Mouse (Mus musculus) hindlimb bud, embryonic 11.5 days (tissue): ENCODE results near the gene Tomm20.
"Not testable (repeated sequence)": the region's sequence is repeated elsewhere in the genome, so short reads cannot be mapped to it uniquely, and the experiment has no call there.

ENCODE experiments used
- DNase-seq: peaks from one replicate; pipeline ENCODE4 v3.0.0-alpha.2; 2012; ENCODE audit warnings: low read depth, low spot score; ENCODE audit errors: extremely low spot score

Gene Tomm20

GRCm38 (mm10) chr8:126945730-126946163 is at the start of gene Tomm20:
TSS of gene Tomm20 (minus strand) at chr8:126945844.
- peak; percentile 80 for DNase-seq

- DNase-seq = no peak
These were observed 48.9 kb upstream of the Tomm20 start for GRCm38 (mm10) chr8:126994506-126994905.

- DNase-seq = no peak
These were observed 43.9 kb upstream of the Tomm20 start for GRCm38 (mm10) chr8:126989363-126990153.

GRCm38 (mm10) chr8:126988346-126989006 is 42.8 kb upstream of the Tomm20 start:
- no peak for DNase-seq

- peak; percentile 83 for DNase-seq
These were observed 40.9 kb upstream of the Tomm20 start for GRCm38 (mm10) chr8:126986495-126986894.

GRCm38 (mm10) chr8:126980046-126980445 is 34.4 kb upstream of the Tomm20 start:
- DNase-seq = no peak

- no peak for DNase-seq
These were observed 33.7 kb upstream of the Tomm20 start for GRCm38 (mm10) chr8:126979091-126979920.

- DNase-seq = not testable (repeated sequence)
These were observed 32.9 kb upstream of the Tomm20 start for GRCm38 (mm10) chr8:126978535-126978934.

GRCm38 (mm10) chr8:126978028-126978427 is 32.4 kb upstream of the Tomm20 start:
- no peak for DNase-seq

- DNase-seq = no peak
These were observed 31.1 kb upstream of the Tomm20 start for GRCm38 (mm10) chr8:126976608-126977348.

GRCm38 (mm10) chr8:126975706-126976105 is 30.1 kb upstream of the Tomm20 start:
- DNase-seq = peak; percentile 61

GRCm38 (mm10) chr8:126974511-126974910 is 28.9 kb upstream of the Tomm20 start:
- no peak for DNase-seq

GRCm38 (mm10) chr8:126973686-126974265 is 28.1 kb upstream of the Tomm20 start:
- no peak for DNase-seq

GRCm38 (mm10) chr8:126972649-126973048 is 27.0 kb upstream of the Tomm20 start:
- no peak for DNase-seq

- no peak for DNase-seq
These were observed 26.5 kb upstream of the Tomm20 start for GRCm38 (mm10) chr8:126972102-126972501.

- DNase-seq = no peak
These were observed 25.6 kb upstream of the Tomm20 start for GRCm38 (mm10) chr8:126971314-126971664.

- DNase-seq = peak; percentile 90
These were observed 25.1 kb upstream of the Tomm20 start, which contains the start of gene Rbm34 for GRCm38 (mm10) chr8:126970579-126971313. TSS of gene Rbm34 (minus strand) at chr8:126971071.

- no peak for DNase-seq
These were observed 23.9 kb upstream of the Tomm20 start for GRCm38 (mm10) chr8:126969546-126969945.

GRCm38 (mm10) chr8:126968107-126968506 is 22.5 kb upstream of the Tomm20 start:
- no peak for DNase-seq

GRCm38 (mm10) chr8:126965246-126965645 is 19.6 kb upstream of the Tomm20 start:
- no peak for DNase-seq
